Mouse (Mus musculus): Measurements from ENCODE around the gene Dnah2.

DNA sequence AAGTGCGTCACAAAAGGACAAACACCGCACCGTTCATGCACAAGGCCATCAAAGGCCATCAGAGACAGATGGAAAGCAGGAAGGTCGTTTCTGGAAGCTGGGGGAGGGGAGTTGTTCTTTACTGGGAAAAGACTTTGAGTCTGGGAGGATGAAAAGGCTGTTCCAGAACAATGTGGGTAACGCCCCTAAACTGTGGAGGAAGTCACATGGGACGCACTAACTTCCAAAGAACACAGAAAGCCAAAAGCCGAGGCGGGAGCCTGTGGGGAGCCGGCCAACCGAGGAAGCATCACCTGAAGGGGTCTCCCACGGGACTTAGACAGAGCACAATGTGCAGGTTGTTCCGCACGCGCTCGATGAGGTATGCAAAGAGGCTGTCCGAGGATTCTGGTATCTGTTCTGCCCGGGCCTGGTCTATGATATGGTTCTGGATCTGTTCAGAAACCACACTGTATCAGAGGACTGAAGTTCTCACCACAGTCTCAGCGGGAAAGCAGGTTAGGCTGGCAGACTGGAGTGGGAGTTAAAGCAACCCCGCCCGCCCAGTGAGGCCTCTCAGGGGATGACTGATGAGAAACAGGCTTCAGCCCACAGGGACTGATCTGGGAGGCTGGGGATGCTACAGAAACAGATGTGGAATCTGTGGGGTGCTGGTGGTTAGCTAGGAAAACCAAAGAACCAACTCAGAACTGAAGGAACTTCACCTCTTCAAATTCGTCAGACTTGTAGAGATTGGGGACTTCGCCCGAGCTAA lies 96.6 kb downstream of the Dnah2 start:
- TF ChIP-seq TAL1 (IDR thresholded peaks at IDR 0.05; ENCODE audit: low read length) (no peak), GATA1 (IDR thresholded peaks at IDR 0.05; ENCODE audit: low read length) (no peak)
